Mouse (Mus musculus) bone marrow, adult 2 months (tissue): Measurements from ENCODE around the gene Gm15517. TPM values are rescaled to one million over a fixed set of nuclear protein-coding genes. Genes with fewer than 3 reads are reported as not detected.
"Not testable (repeated sequence)": the region's sequence is repeated elsewhere in the genome, so short reads cannot be mapped to it uniquely, and the experiment has no call there.

Source experiments
- H3K27ac ChIP-seq: fragments of 200-500 bp; 2 replicates; pipeline ENCODE4 v1.5.1; 2012; ENCODE audit warnings: low read depth, mild to moderate bottlenecking, control low read depth, inconsistent platforms, low read length; ENCODE audit not compliant: control insufficient read depth, poor library complexity, insufficient read depth
- H3K4me1 ChIP-seq: fragments of 200-500 bp; 2 replicates; pipeline ENCODE4 v1.6.1; 2011; ENCODE audit warnings: low read length; ENCODE audit not compliant: control insufficient read depth, insufficient read depth
- H3K4me3 ChIP-seq: fragments of 200-500 bp; replicated peaks from 2 replicates; pipeline ENCODE3; 2011; ENCODE audit warnings: mild to moderate bottlenecking, low read depth, low read length, control low read depth; ENCODE audit not compliant: control insufficient read depth
- CTCF ChIP-seq: fragments of 200-500 bp; IDR thresholded peaks from 2 replicates; pipeline ENCODE4 v1.5.1; 2011; ENCODE audit warnings: low read length, control low read depth; ENCODE audit not compliant: control insufficient read depth, insufficient read depth
- POLR2A ChIP-seq: fragments of 200-500 bp; IDR thresholded peaks from 2 replicates; pipeline ENCODE4 v1.6.1; 2011; ENCODE audit warnings: low read depth, mild to moderate bottlenecking, control low read depth, low read length, borderline replicate concordance; ENCODE audit not compliant: control insufficient read depth
- WGBS: fragments of 180-500 bp; shearing (Covaris S2); methylation state at CpG from one replicate; pipeline ENCODE4 v1.1.7; 2018; 5-methylcytosine and 5-hydroxymethylcytosine counted together
- polyA plus RNA-seq: library from polyadenylated mRNA; stranded (reverse); fragments of >200 nt; gene quantifications from 2 replicates; pipeline ENCODE4 v1.2.4, GENCODE M21; 2011; ENCODE audit warnings: low replicate concordance; ENCODE audit not compliant: missing spikeins, insufficient read depth, insufficient read length

Gm15517 gene
- polyA plus RNA-seq, 1 experiment, result not detected

DNA sequence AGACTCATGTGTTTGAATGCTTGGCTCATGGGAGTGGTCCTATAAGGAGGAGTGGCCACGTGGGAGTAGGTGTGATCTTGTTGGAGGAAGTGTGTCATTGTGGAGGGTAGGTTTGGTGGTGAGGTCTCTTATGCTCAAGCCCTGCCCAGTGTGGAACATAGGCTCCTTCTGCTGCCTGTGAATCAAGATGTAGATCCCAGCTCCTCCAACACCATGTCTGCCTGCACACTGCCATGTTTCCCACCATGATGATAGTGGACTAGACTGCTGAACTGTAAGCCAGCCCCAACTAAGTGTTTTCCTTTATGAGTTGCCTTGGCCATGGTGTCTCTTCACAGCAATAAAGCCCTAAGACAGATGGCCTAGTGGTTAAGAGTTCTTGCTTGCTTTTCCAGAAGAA, 17.2 kb upstream of the Gm15517 start:
- Histone ChIP-seq H3K4me1 (no peaks in the 10 kb centered on the region; the same call in 1 of the 2 replicates), H3K4me3 (no peak overlapping the region), H3K27ac (no peak overlapping the region)
- TF ChIP-seq POLR2A (no peak), CTCF (no peak)
- 48% methylated on average over 1 of the region's 1 CpGs for WGBS

DNA sequence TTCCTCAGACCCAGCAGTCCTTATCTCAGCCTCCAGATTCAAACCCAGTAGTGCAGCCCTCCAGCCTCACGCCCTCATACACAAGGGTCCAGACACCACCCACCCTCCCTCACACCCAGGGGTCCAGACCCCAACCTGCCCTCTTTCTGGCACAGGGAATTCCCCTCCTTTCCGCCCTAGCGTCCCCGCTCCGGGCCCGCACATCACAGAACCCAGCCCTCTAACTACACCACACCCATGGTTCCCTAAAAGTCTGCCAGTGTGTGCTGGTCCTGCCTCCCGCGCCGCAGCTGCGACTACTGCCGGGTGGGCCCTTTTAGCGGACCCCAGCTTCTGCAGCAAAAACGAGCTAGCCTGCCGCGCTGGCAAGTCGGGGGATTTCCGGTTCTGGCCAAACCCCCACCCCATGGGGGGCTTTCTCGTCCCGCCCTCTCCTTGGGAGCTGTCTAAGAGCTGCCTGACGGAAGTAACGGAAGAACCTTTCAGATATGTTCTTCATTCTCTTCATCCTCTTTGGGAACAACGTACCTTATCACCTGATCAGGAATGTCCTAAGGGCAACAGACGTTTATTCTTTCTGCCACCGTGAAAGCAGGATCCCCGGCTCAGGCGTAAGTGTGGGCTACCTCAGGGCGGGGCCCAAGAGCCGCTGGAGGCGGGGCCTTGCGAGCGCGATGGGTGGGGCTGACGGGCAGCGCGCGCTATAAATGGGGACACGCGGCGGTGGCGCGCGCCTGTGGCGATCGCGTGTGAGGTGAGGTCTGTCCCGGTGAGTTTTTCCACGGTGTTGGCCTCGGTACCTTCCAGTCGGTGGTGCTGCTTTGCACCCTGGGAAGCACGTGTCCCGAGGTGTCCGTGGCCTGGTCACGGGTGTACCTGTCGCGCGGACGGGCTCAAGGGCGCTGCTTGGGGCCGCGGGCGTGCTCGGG, 14.9 kb upstream of the Gm15517 start, which contains the start of the genes 1700028J19Rik and 2410002F23Rik:
1700028J19Rik (minus strand) TSS at position 641 of the 929 bp plus-strand sequence.
2410002F23Rik (plus strand) TSS at position 668 of the 929 bp plus-strand sequence.
- under 1% methylated on average over 62 of the region's 62 CpGs for WGBS
- Histone ChIP-seq H3K4me3 (peak within 1 kb of the TSS; percentile 98), H3K4me1 (no peaks in the 10 kb centered on the region; the same call in 1 of the 2 replicates), H3K27ac (peak within 1 kb of the TSS; percentile 82)
- peak; percentile 96 for TF ChIP-seq POLR2A
- peak; percentile 12; the same call in 1 of the 2 replicates for TF ChIP-seq CTCF

DNA sequence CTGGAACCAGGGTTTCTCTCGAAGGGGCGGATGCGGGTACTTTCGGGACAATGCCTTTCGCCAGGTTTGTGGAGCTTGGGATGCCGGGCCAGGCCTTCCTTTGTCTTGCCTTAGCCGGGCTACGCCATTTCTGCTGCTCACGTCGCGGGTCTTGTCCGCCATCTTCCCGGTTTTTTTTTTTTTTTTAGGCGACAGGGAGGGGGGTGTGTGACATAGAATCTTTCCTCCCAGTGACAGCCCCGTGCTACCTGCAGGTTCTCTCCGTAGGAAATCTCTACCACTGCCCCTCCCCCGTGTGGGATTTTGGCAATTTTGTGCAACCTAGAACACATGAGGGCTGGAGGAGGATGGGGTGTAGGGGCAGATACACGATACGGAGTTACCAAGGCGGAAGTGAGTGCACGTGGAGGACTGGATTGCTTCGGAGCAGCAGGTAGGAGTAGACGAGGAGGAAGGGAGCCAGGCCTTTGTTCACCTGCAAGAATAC, 14.2 kb upstream of the Gm15517 start:
- H3K4me3 ChIP-seq, result peak overlapping the region; percentile 98
- TF ChIP-seq CTCF, result no peak
- no peak for TF ChIP-seq POLR2A
- no peaks in the 10 kb centered on the region; the same call in 1 of the 2 replicates for H3K4me1 ChIP-seq
- peak overlapping the region; percentile 82 for H3K27ac ChIP-seq
- under 1% methylated on average over 23 of the region's 23 CpGs for WGBS

DNA sequence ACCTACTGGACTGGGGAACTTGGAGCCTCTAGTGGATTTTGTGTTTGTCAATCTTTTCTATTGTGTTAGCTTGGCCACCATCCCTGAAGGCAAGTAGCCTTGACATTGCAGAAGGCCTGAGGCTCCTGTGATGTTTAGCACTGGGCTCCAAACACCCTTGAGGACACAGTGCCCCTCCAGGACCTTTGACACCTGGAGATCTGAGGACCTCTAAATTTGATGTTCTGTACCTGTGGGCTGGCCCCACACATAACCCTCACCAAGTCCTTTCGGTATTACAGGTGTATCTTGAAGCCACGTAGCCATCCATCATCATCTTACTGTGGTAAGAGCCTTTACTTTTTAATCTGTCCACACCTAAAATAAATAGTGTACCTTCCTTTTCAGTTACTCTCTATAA, 13.3 kb upstream of the Gm15517 start:
- TF ChIP-seq CTCF (no peak), POLR2A (no peak)
- Histone ChIP-seq H3K4me3 (no peak overlapping the region), H3K27ac (no peak overlapping the region), H3K4me1 (no peaks in the 10 kb centered on the region; the same call in 1 of the 2 replicates)
- 92% methylated on average over 2 of the region's 2 CpGs for WGBS

DNA sequence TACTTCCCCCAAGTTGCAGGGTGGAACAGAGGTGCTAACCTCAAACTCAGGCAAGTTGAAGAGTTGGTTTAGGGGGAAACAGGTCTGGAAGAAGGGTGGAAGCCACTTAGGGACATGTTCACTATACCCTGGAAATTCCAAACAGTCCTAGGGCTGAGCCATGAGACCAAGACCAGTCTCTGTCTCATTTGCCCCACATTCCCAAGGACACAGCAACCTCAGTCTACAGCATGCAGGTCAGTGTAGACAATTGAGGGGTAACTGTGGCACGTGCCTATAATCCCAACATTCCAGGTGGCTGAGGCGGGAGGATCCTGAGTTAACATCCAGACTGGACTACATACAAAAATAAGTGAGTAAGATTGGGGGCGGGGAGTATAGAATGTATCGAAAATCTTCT, 12.0 kb upstream of the Gm15517 start:
- no peak overlapping the region for H3K27ac ChIP-seq
- 83% methylated on average over 4 of the region's 4 CpGs for WGBS
- no peak overlapping the region for H3K4me3 ChIP-seq
- H3K4me1 ChIP-seq, result no peaks in the 10 kb centered on the region; the same call in 1 of the 2 replicates
- TF ChIP-seq POLR2A, result no peak
- no peak for TF ChIP-seq CTCF

DNA sequence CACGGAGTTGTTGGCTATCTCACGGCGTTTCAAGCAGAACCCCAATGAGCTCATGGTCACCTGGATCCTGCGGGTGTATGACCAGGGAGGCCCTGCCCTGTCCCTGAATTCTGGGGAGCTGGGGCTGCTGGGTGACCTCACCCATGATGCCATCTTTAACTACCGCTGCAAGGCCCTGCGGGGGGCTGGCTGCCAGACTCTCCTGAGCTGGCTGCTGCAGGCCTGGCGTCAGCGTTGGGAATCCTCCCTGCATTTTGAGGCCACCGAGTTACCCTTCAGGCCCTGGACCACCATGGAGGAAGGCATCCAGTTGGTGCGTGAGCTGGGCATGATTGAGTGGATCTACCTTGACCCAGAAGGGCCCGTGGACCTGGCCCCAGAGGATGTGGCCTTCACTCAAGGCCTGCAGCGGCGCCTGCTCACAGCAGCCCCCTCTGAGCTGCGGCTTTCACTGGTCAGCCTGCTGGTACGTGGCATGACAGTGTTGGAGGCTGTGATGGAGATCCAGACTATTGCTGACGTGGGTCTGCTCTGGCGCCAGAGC, 10.4 kb upstream of the Gm15517 start:
- WGBS, result 83% methylated on average over 17 of the region's 17 CpGs
- H3K4me3 ChIP-seq, H3K4me1 ChIP-seq, H3K27ac ChIP-seq: not testable (repeated sequence)

DNA sequence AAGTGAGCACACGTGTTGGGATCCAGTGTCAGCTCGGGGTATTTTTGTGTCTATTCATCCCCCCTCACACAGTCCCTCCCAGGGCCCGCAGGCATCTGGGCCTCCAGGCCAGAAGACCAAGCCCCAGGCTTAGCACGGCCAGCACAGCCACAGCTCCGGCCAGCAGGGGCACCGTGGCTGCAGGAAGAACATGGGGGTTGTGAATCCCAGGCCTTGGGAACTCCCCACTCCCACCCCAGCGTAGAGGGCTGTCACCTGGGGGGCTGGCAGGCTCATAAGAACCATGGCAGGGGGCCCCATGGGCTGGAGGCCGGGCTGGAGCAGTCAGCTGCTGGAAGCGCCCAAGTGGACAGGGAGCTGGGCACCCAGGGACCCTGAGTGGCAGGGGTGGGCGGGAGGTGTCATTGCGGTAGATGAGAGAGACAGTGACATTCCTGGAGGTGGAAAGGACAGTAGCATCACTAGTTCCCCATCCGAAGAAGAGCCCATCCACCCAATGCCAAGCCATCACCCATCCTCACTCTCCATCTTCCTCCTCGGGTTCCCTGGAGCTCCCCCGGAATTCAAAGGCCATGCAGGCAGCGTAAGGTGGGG, 8.1 kb upstream of the Gm15517 start:
- WGBS, result 82% methylated on average over 15 of the region's 15 CpGs
- no peaks in the 10 kb centered on the region for H3K4me1 ChIP-seq
- no peak overlapping the region for H3K4me3 ChIP-seq
- H3K27ac ChIP-seq, result no peak overlapping the region
- TF ChIP-seq POLR2A (no peak), CTCF (no peak)

DNA sequence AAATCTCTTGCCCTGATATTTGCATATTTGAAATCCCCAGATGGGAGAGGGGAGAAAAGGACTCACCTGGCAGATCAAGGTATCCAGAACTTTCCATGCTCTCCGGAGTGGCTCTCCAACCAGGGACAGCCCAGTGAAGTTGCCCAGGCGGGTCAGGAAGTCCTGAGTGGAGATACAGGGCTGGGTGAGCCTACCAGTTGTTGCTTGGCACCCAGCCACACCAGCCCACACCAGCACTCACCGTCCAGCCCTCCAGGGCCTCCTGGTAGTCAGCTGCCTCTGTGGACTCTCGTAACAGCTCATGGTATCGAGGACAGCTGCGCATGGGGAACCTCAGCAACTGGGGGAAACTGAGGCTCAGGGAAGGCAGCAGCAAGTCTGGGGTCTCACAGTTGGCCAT, 6.3 kb upstream of the Gm15517 start:
- TF ChIP-seq CTCF, result no peak
- TF ChIP-seq POLR2A, result no peak
- no peak overlapping the region for H3K4me3 ChIP-seq
- H3K27ac ChIP-seq, result no peak overlapping the region
- no peaks in the 10 kb centered on the region for H3K4me1 ChIP-seq
- WGBS, result 57% methylated on average over 6 of the region's 6 CpGs

DNA sequence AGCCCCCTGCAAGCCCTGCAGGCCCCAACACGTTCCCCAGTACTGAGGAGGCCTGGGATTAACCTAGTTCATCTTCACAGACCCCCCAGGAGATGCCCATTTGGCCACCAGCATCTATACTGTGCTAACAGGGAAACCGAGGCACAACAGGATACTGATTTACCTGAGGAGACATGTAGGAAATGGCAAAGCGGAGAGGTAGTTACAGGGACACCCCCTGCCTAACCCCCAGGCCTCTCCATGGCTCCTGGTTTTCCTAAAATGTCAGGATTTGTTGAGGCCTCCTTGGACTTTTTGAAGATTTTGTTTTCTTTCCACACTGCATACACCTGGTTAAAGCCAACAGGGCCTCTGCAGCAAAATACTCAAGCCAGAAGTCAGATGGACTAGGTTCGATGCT, 4.0 kb upstream of the Gm15517 start, which contains the start of gene Acp4:
Acp4 (minus strand) TSS at position 101 of the 400 bp plus-strand sequence.
- no peak for TF ChIP-seq POLR2A
- TF ChIP-seq CTCF, result no peak
- H3K4me1 ChIP-seq, result no peaks in the 10 kb centered on the region
- 77% methylated on average over 4 of the region's 4 CpGs for WGBS
- no peak within 1 kb of the TSS for H3K4me3 ChIP-seq
- no peak within 1 kb of the TSS for H3K27ac ChIP-seq
